Mouse (Mus musculus) forebrain, embryonic 11.5 days (tissue): ENCODE results near the gene Siah2. TPM values are rescaled to one million over a fixed set of nuclear protein-coding genes. Genes with fewer than 3 reads are reported as not detected.
A peak's percentile ranks its signal among the peaks of the same experiment; 100 is the strongest.

Source experiments
- ATAC-seq: fragments of 200-750 bp; cut with Nextera tagmentation; replicated peaks from 2 replicates; pipeline ENCODE4 v1.8.0; 2017; ENCODE audit warnings: moderate TSS enrichment; ENCODE audit not compliant: low FRiP score
- DNase-seq: peaks from one replicate; pipeline ENCODE4 v3.0.0-alpha.2; 2017; ENCODE audit warnings: low spot score
- H3K27ac ChIP-seq: fragments of 300-500 bp; sonication (generic); 2 replicates; pipeline ENCODE4 v1.5.1; 2014; ENCODE audit warnings: low read depth, low read length
- H3K27me3 ChIP-seq: fragments of 300-500 bp; sonication (generic); 2 replicates; pipeline ENCODE4 v1.6.1; 2014; ENCODE audit warnings: mild to moderate bottlenecking, low read length, mixed read lengths; ENCODE audit not compliant: control insufficient read depth, insufficient read depth
- H3K36me3 ChIP-seq: fragments of 300-500 bp; sonication (generic); 2 replicates; pipeline ENCODE4 v1.6.1; 2014; ENCODE audit warnings: mild to moderate bottlenecking, low read length, moderate library complexity, mixed read lengths; ENCODE audit not compliant: control insufficient read depth, insufficient read depth
- H3K4me1 ChIP-seq: fragments of 300-500 bp; sonication (generic); replicated peaks from 2 replicates; pipeline ENCODE4 v1.6.1; 2014; ENCODE audit warnings: low read length, mixed read lengths; ENCODE audit not compliant: control insufficient read depth, insufficient read depth
- H3K4me2 ChIP-seq: fragments of 300-500 bp; sonication (generic); 2 replicates; pipeline ENCODE4 v1.6.1; 2014; ENCODE audit warnings: low read depth, mild to moderate bottlenecking, low read length, moderate library complexity, mixed read lengths; ENCODE audit not compliant: severe bottlenecking
- H3K4me3 ChIP-seq: fragments of 300-500 bp; sonication (generic); 2 replicates; pipeline ENCODE4 v1.5.1; 2014; ENCODE audit warnings: low read depth, low read length
- H3K9ac ChIP-seq: fragments of 300-500 bp; sonication (generic); 2 replicates; pipeline ENCODE4 v1.6.1; 2014; ENCODE audit warnings: low read length
- H3K9me3 ChIP-seq: fragments of 300-500 bp; sonication (generic); 2 replicates; pipeline ENCODE4 v1.6.1; 2016; ENCODE audit warnings: low read length, mixed read lengths; ENCODE audit not compliant: control insufficient read depth
- WGBS: fragments of 180-500 bp; shearing (Covaris S2); extraction: QIAGEN DNeasy Blood & Tissue Kit; methylation state at CpG from one replicate; pipeline ENCODE4 v1.1.7; 2014; 5-methylcytosine and 5-hydroxymethylcytosine counted together
- polyA plus RNA-seq: library from polyadenylated mRNA; unstranded; fragments of >200 nt; fragmentation: Nextera tagmentation; extraction: Ambion mirVana; gene quantifications from 2 replicates; pipeline ENCODE4 v1.2.1, GENCODE M21; 2014

Gene Siah2
- polyA plus RNA-seq, 1 experiment from 2014 or later: 4.0 TPM

DNA sequence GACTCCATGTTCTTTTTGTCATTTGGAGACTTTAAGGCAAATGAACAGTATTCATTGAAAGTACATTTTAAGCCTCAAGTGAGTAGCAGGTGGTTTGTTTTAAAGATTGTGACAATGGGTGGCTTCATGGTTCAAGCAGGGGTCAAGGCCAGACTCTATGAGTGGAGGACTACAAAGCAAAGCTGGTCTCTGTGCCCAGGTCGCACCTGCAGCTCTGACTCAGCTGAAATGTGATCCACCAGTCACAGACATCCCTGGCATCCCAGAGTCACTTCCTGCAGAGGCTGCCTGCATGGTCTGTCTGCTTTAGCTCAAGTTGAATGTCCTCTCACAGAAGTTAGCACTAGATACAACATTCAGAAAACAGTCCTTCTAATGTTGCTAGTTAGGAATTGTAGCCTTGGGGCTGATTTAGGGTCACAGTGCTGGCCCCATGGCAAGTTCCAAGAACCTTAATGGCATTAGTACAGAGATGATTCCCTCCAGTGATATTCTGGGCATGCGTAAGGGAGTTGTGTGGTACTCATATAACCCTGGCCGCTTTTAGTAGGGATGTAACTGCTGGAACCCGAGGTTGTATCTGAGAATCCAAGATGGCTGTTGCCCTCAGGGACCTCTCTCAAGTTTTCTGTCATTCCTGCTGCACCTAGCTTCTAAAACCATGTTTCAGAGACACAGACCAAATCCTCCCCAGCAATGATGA lies 19.6 kb downstream of the Siah2 start:
- WGBS: 77% methylated on average over 4 of the region's 4 CpGs
- no peak overlapping the region for H3K4me3 ChIP-seq
- no peak overlapping the region for H3K9ac ChIP-seq
- no peak overlapping the region for H3K27ac ChIP-seq
- ATAC-seq: no peak
- no peaks in the 10 kb centered on the region for H3K27me3 ChIP-seq
- no peaks in the 10 kb centered on the region for H3K4me1 ChIP-seq
- no peak overlapping the region for H3K4me2 ChIP-seq
- no peak for DNase-seq
- H3K36me3 ChIP-seq: no peaks in the 10 kb centered on the region
- H3K9me3 ChIP-seq: no peaks in the 10 kb centered on the region

DNA sequence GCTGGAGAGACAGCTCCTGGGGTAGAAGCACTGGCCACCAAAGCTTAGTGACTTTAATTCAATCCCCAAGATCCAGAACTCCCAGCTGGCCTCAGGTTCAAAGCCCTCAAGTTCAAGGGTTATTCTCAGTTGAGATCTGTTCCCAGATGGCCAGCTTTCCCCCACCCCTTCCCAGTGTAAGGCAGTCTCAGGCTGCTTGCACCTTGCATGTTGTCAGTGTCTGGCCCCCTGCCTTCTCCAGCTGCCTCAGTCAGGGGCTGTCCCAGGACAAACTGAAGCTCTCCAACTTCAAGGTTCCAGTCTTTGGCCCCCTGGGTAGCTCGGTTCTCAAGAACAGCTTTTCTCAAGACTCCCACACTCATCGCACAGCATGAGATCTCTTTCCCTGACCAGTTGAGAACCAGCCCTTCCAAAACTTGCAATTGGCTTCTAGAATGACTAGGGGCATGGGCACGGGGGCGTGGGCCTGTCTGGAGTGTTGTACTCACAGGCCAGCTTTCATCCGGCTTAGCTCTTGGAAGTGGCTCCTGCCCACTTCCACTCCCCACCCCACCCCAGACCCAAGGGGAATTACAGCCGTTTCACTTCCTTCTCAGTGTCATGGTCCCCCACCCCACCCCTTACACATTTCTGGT lies 20.5 kb downstream of the Siah2 start:
- no peak for ATAC-seq
- H3K4me3 ChIP-seq: no peak overlapping the region
- no peak for DNase-seq
- H3K4me1 ChIP-seq: no peaks in the 10 kb centered on the region
- H3K27me3 ChIP-seq: no peaks in the 10 kb centered on the region
- WGBS: 73% methylated on average over 6 of the region's 6 CpGs
- no peak overlapping the region for H3K4me2 ChIP-seq
- H3K9ac ChIP-seq: no peak overlapping the region
- H3K9me3 ChIP-seq: no peaks in the 10 kb centered on the region
- no peak overlapping the region for H3K27ac ChIP-seq
- H3K36me3 ChIP-seq: no peaks in the 10 kb centered on the region

DNA sequence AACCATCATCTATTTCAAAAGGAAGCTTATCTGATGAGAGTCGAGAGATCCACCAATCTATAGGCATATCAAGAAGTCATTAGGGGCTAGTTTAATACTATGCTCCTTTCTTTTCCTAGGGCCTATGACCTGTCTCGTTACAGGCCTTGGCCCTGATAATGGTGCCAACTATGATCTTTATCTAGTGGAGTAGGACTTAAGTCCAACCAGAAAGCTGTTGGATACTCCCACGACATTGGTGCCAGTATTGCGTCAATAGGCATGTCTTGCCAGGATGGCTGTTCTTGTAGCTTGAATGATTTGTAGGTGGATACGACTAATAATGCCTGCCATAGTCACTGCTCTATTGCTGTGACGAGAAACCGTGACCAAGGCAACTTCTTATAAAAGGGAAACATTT lies 28.2 kb downstream of the Siah2 start:
- no peaks in the 10 kb centered on the region for H3K27me3 ChIP-seq
- H3K36me3 ChIP-seq: no peaks in the 10 kb centered on the region
- no peaks in the 10 kb centered on the region for H3K4me1 ChIP-seq
- H3K4me3 ChIP-seq: no peak overlapping the region
- no peak overlapping the region for H3K9ac ChIP-seq
- WGBS: 87% methylated on average over 7 of the region's 7 CpGs
- H3K27ac ChIP-seq: no peak overlapping the region
- no peak for DNase-seq
- no peak for ATAC-seq
- no peak overlapping the region for H3K4me2 ChIP-seq
- H3K9me3 ChIP-seq: no peaks in the 10 kb centered on the region

DNA sequence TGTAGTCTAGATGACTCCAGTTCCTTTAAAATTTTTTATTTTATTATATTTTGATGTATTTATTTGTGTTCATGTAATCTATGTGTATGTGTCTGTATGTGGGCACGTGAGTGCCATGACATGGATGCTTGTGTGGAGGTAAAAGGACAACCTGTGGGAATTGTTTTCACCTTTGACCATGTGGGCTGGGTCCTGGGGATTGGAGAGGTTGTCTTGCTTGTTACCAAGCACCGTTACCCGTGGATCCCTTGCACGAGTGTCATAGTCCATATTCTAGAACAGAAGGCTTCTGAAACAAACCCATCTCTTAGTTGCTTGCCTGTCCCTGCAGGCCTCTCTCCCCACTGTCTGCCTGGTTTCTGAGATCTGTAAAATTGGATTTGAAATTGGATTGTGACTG lies 31.6 kb downstream of the Siah2 start:
- WGBS: 94% methylated on average over 4 of the region's 4 CpGs

DNA sequence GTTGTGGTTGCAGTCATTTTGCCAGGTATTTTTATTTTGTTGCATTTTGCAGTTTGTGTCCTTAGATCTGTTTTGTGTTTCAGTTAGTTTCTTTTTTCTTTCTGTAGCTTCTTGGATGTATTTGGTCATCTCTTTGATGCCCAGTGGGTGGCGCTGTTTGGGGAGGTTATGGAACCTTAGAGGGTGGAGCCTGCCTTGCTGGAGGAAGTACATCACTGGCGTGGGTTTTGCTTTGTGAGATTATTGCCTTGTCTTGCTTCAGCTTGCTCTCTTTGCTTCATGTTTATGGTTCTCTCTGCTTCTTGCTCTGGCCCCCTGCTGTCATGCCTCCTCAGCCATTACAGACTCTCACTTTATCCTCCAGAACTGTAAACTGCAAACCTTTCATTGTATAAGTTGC lies 34.8 kb downstream of the Siah2 start:
- no peak overlapping the region for H3K4me2 ChIP-seq
- H3K9ac ChIP-seq: no peak overlapping the region
- no peak overlapping the region for H3K27ac ChIP-seq
- ATAC-seq (no peak), DNase-seq (no peak)
- no peaks in the 10 kb centered on the region for H3K9me3 ChIP-seq
- H3K27me3 ChIP-seq: no peaks in the 10 kb centered on the region
- H3K36me3 ChIP-seq: no peaks in the 10 kb centered on the region
- no peaks in the 10 kb centered on the region for H3K4me1 ChIP-seq
- H3K4me3 ChIP-seq: no peak overlapping the region
- WGBS: 29% methylated on average over 2 of the region's 2 CpGs

More for the DNA sequence above, 31.6 kb downstream of the Siah2 start:
- no peak overlapping the region for H3K27ac ChIP-seq
- no peaks in the 10 kb centered on the region for H3K4me1 ChIP-seq
- no peak overlapping the region for H3K4me3 ChIP-seq
- ATAC-seq (no peak), DNase-seq (no peak)
- no peak overlapping the region for H3K9ac ChIP-seq
- no peaks in the 10 kb centered on the region for H3K9me3 ChIP-seq
- no peaks in the 10 kb centered on the region for H3K36me3 ChIP-seq
- H3K27me3 ChIP-seq: no peaks in the 10 kb centered on the region
- H3K4me2 ChIP-seq: no peak overlapping the region

DNA sequence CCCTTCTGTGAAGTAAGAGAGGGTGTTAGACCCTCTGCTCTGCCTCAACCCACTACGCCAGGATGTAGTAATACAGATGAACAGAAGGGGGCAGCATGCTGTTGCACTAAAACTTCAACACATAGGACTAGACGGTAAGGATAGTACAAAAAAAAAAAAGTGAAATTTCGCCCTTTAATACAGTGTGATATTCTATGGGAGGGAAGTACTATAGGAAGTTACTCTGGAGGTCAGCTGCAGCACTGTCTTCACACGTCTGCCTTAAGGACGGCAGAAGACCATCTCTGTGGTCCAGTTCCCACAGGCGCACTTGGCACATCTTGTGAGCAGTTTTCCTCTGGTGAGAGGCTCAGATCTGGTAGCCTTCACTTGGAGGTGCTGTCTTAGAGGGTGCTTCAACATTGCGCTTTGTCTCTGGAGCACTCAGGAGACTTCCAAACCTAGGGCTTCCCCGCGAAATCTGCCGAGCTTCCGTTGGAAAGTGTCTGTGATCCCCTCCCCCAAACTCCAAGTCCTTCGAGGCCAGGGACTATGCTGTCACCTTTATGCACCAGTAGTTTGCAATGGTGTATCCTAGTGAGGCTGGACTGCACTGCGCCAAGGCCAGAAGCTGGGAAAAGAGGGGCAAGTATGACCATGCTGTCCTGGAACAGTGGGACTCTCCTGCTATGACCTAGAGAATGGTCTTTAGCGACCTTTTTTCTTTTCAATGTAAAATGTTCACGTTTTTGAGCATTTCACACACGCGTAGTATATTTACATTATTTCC lies 36.7 kb downstream of the Siah2 start:
- Histone ChIP-seq H3K9ac (no peak overlapping the region), H3K9me3 (no peaks in the 10 kb centered on the region), H3K36me3 (no peaks in the 10 kb centered on the region), H3K4me2 (no peak overlapping the region), H3K4me3 (no peak overlapping the region), H3K4me1 (no peaks in the 10 kb centered on the region), H3K27ac (no peak overlapping the region), H3K27me3 (no peaks in the 10 kb centered on the region)
- ATAC-seq (peak; percentile 39; the same call in 1 of the 2 replicates), DNase-seq (peak; percentile 65)
- 58% methylated on average over 17 of the region's 17 CpGs for WGBS

DNA sequence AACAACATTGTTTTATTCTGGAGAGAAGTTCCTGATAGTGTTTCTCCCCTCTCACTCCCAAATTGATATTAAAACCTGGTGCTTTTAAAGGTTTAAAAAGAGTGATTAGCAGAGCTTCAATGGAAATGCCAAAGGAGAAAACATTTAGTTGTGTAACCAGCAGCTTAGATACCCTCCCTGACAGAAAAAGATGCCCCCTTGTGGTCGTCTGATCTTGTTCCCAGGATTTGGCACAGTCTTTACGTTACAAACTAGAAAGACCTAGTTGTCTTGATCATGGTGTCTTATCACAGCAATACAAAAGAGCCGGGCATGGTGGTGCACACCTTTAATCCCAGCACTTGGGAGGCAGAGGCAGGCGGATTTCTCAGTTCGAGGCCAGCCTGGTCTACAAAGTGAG lies 38.3 kb downstream of the Siah2 start:
- H3K4me2 ChIP-seq: no peak overlapping the region
- H3K9me3 ChIP-seq: no peaks in the 10 kb centered on the region
- no peaks in the 10 kb centered on the region for H3K27me3 ChIP-seq
- no peaks in the 10 kb centered on the region for H3K36me3 ChIP-seq
- no peaks in the 10 kb centered on the region for H3K4me1 ChIP-seq
- no peak overlapping the region for H3K9ac ChIP-seq
- 69% methylated on average over 5 of the region's 5 CpGs for WGBS
- ATAC-seq (no peak), DNase-seq (no peak)
- H3K27ac ChIP-seq: no peak overlapping the region
- no peak overlapping the region for H3K4me3 ChIP-seq

DNA sequence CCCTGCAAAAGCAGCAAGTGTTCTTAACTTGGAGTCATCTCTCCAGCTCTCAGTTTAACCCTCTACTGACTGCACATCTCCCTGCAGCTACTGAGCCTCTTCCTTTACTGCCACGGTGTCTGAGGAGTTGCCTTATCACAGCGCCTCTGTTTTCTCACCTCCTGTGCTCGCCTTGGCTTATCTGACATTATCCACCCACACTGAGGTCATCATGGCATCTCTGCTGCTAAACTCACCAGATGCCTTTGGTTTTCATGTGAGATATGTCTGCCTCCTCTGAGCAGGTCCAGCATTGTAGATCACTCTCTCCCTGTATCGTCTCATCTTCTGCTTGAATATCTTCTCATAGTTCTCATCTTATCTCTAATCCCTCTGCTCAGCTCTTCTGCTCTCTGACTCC lies 41.9 kb downstream of the Siah2 start:
- H3K4me2 ChIP-seq: no peak overlapping the region
- no peaks in the 10 kb centered on the region for H3K4me1 ChIP-seq
- H3K9me3 ChIP-seq: no peaks in the 10 kb centered on the region
- no peak for DNase-seq
- no peak overlapping the region for H3K9ac ChIP-seq
- H3K27ac ChIP-seq: no peak overlapping the region
- H3K36me3 ChIP-seq: no peaks in the 10 kb centered on the region
- no peak for ATAC-seq
- no peak overlapping the region for H3K4me3 ChIP-seq
- H3K27me3 ChIP-seq: no peaks in the 10 kb centered on the region
- 92% methylated on average over 4 of the region's 4 CpGs for WGBS
